Mouse (Mus musculus): ENCODE measurements around the gene Grik5. TPM values are rescaled to one million over a fixed set of nuclear protein-coding genes. Genes with fewer than 3 reads are reported as not detected.

The Grik5 gene
- polyA plus RNA-seq, 1 experiment from 2014 or later, result 28.1 TPM

- Histone ChIP-seq H3K9ac (replicated peaks; ENCODE audit: low read depth, low read length) (no peak overlapping the region), H3K27me3 (ENCODE audit: control insufficient read depth, insufficient read depth, low read length) (no peaks in the 10 kb centered on the region), H3K27ac (ENCODE audit: low read depth, low read length) (no peak overlapping the region), H3K4me2 (ENCODE audit: low read depth, low read length) (no peak overlapping the region), H3K4me1 (ENCODE audit: control insufficient read depth, insufficient read depth, low read length) (no peaks in the 10 kb centered on the region), H3K4me3 (ENCODE audit: low read depth, low read length) (no peak overlapping the region), H3K9me3 (ENCODE audit: control insufficient read depth, low read length) (no peaks in the 10 kb centered on the region), H3K36me3 (ENCODE audit: control insufficient read depth, insufficient read depth, low read length) (peaks cover 44% of the 10 kb centered on the region)
- no peak for ATAC-seq (ENCODE audit: low read depth)
- WGBS, result 69% methylated on average over 7 of the region's 7 CpGs
Observed at GRCm38 (mm10) chr7:25026452-25026851, 45.7 kb downstream of the Grik5 start.

GRCm38 (mm10) chr7:25025855-25026439, 46.2 kb downstream of the Grik5 start:
- Histone ChIP-seq H3K36me3 (ENCODE audit: control insufficient read depth, insufficient read depth, low read length) (peaks cover 49% of the 10 kb centered on the region), H3K9ac (replicated peaks; ENCODE audit: low read depth, low read length) (no peak overlapping the region), H3K4me3 (ENCODE audit: low read depth, low read length) (no peak overlapping the region), H3K27me3 (ENCODE audit: control insufficient read depth, insufficient read depth, low read length) (no peaks in the 10 kb centered on the region), H3K4me1 (ENCODE audit: control insufficient read depth, insufficient read depth, low read length) (no peaks in the 10 kb centered on the region), H3K4me2 (ENCODE audit: low read depth, low read length) (no peak overlapping the region), H3K9me3 (ENCODE audit: control insufficient read depth, low read length) (no peaks in the 10 kb centered on the region), H3K27ac (ENCODE audit: low read depth, low read length) (no peak overlapping the region)
- 59% methylated on average over 10 of the region's 10 CpGs for WGBS
- no peak for ATAC-seq (ENCODE audit: low read depth)

- Histone ChIP-seq H3K27me3 (ENCODE audit: control insufficient read depth, insufficient read depth, low read length) (no peaks in the 10 kb centered on the region), H3K36me3 (ENCODE audit: control insufficient read depth, insufficient read depth, low read length) (peaks cover 25% of the 10 kb centered on the region), H3K4me1 (ENCODE audit: control insufficient read depth, insufficient read depth, low read length) (peaks cover 36% of the 10 kb centered on the region), H3K9ac (replicated peaks; ENCODE audit: low read depth, low read length) (no peak overlapping the region), H3K4me3 (ENCODE audit: low read depth, low read length) (no peak overlapping the region), H3K4me2 (ENCODE audit: low read depth, low read length) (no peak overlapping the region), H3K9me3 (ENCODE audit: control insufficient read depth, low read length) (no peaks in the 10 kb centered on the region), H3K27ac (ENCODE audit: low read depth, low read length) (no peak overlapping the region)
- 70% methylated on average over 7 of the region's 7 CpGs for WGBS
- ATAC-seq (ENCODE audit: low read depth), result no peak
Observed at GRCm38 (mm10) chr7:25011592-25011991, 60.6 kb downstream of the Grik5 start.

- H3K9ac ChIP-seq (replicated peaks; ENCODE audit: low read depth, low read length), result peak overlapping the region; percentile 9
- ATAC-seq (ENCODE audit: low read depth), result no peak
- 2% methylated on average over 89 of the region's 97 CpGs for WGBS
Observed at GRCm38 (mm10) chr7:25010090-25010913, 61.8 kb downstream of the Grik5 start.

GRCm38 (mm10) chr7:25009099-25009700, 62.9 kb downstream of the Grik5 start:
- Histone ChIP-seq H3K4me2 (ENCODE audit: low read depth, low read length) (peak overlapping the region; percentile 44), H3K27me3 (ENCODE audit: control insufficient read depth, insufficient read depth, low read length) (no peaks in the 10 kb centered on the region), H3K9ac (replicated peaks; ENCODE audit: low read depth, low read length) (peak overlapping the region; percentile 46), H3K4me1 (ENCODE audit: control insufficient read depth, insufficient read depth, low read length) (peaks cover 42% of the 10 kb centered on the region), H3K4me3 (ENCODE audit: low read depth, low read length) (peak overlapping the region; percentile 14; the same call in 1 of the 2 replicates), H3K36me3 (ENCODE audit: control insufficient read depth, insufficient read depth, low read length) (peaks cover 9% of the 10 kb centered on the region), H3K9me3 (ENCODE audit: control insufficient read depth, low read length) (no peaks in the 10 kb centered on the region), H3K27ac (ENCODE audit: low read depth, low read length) (peak overlapping the region; percentile 95)
- WGBS, result 7% methylated on average over 20 of the region's 20 CpGs
- ATAC-seq (ENCODE audit: low read depth), result no peak

More at GRCm38 (mm10) chr7:25010090-25010913, 61.8 kb downstream of the Grik5 start:
- Histone ChIP-seq H3K4me3 (ENCODE audit: low read depth, low read length) (peak overlapping the region; percentile 12; the same call in 1 of the 2 replicates), H3K36me3 (ENCODE audit: control insufficient read depth, insufficient read depth, low read length) (peaks cover 17% of the 10 kb centered on the region), H3K27ac (ENCODE audit: low read depth, low read length) (peak overlapping the region; percentile 95), H3K4me2 (ENCODE audit: low read depth, low read length) (peak overlapping the region; percentile 47), H3K27me3 (ENCODE audit: control insufficient read depth, insufficient read depth, low read length) (no peaks in the 10 kb centered on the region), H3K4me1 (ENCODE audit: control insufficient read depth, insufficient read depth, low read length) (peaks cover 42% of the 10 kb centered on the region), H3K9me3 (ENCODE audit: control insufficient read depth, low read length) (no peaks in the 10 kb centered on the region)

GRCm38 (mm10) chr7:25008635-25009034, 63.5 kb downstream of the Grik5 start:
- peak overlapping the region; percentile 46 for H3K9ac ChIP-seq (replicated peaks; ENCODE audit: low read depth, low read length)
- ATAC-seq (ENCODE audit: low read depth), result 0 out of 2 replicates have a peak, but pooled peaks have one; percentile 2
- H3K36me3 ChIP-seq (ENCODE audit: control insufficient read depth, insufficient read depth, low read length), result peaks cover 8% of the 10 kb centered on the region; the same call in 1 of the 2 replicates
- H3K4me3 ChIP-seq (ENCODE audit: low read depth, low read length), result peak overlapping the region; percentile 14; the same call in 1 of the 2 replicates
- peaks cover 48% of the 10 kb centered on the region for H3K4me1 ChIP-seq (ENCODE audit: control insufficient read depth, insufficient read depth, low read length)
- H3K27me3 ChIP-seq (ENCODE audit: control insufficient read depth, insufficient read depth, low read length), result no peaks in the 10 kb centered on the region
- WGBS, result under 1% methylated on average over 17 of the region's 17 CpGs
- no peaks in the 10 kb centered on the region for H3K9me3 ChIP-seq (ENCODE audit: control insufficient read depth, low read length)
- H3K27ac ChIP-seq (ENCODE audit: low read depth, low read length), result peak overlapping the region; percentile 95
- H3K4me2 ChIP-seq (ENCODE audit: low read depth, low read length), result peak overlapping the region; percentile 44

- Histone ChIP-seq H3K4me3 (ENCODE audit: low read depth, low read length) (no peak overlapping the region), H3K4me1 (ENCODE audit: control insufficient read depth, insufficient read depth, low read length) (peaks cover 56% of the 10 kb centered on the region), H3K27ac (ENCODE audit: low read depth, low read length) (peak overlapping the region; percentile 95), H3K27me3 (ENCODE audit: control insufficient read depth, insufficient read depth, low read length) (no peaks in the 10 kb centered on the region), H3K9me3 (ENCODE audit: control insufficient read depth, low read length) (no peaks in the 10 kb centered on the region), H3K4me2 (ENCODE audit: low read depth, low read length) (peak overlapping the region; percentile 44), H3K9ac (replicated peaks; ENCODE audit: low read depth, low read length) (no peak overlapping the region; the same call in 1 of the 2 replicates), H3K36me3 (ENCODE audit: control insufficient read depth, insufficient read depth, low read length) (peaks cover 6% of the 10 kb centered on the region; the same call in 1 of the 2 replicates)
- 9% methylated on average over 8 of the region's 8 CpGs for WGBS
- peak; percentile 42 for ATAC-seq (ENCODE audit: low read depth)
Observed at GRCm38 (mm10) chr7:25007609-25008374, 64.4 kb downstream of the Grik5 start.

GRCm38 (mm10) chr7:25006586-25007364, 65.4 kb downstream of the Grik5 start:
- Histone ChIP-seq H3K4me1 (ENCODE audit: control insufficient read depth, insufficient read depth, low read length) (peaks cover 56% of the 10 kb centered on the region), H3K27me3 (ENCODE audit: control insufficient read depth, insufficient read depth, low read length) (no peaks in the 10 kb centered on the region)

More at GRCm38 (mm10) chr7:25006586-25007364, 65.4 kb downstream of the Grik5 start:
- Histone ChIP-seq H3K9me3 (ENCODE audit: control insufficient read depth, low read length) (no peaks in the 10 kb centered on the region), H3K4me2 (ENCODE audit: low read depth, low read length) (peak overlapping the region; percentile 58; the same call in 1 of the 2 replicates), H3K36me3 (ENCODE audit: control insufficient read depth, insufficient read depth, low read length) (no peaks in the 10 kb centered on the region), H3K27ac (ENCODE audit: low read depth, low read length) (peak overlapping the region; percentile 95), H3K9ac (replicated peaks; ENCODE audit: low read depth, low read length) (no peak overlapping the region), H3K4me3 (ENCODE audit: low read depth, low read length) (no peak overlapping the region)
- no peak for ATAC-seq (ENCODE audit: low read depth)
- WGBS, result 70% methylated on average over 12 of the region's 12 CpGs
